Mouse (Mus musculus): Measurements from ENCODE around the gene Cym. TPM values are rescaled to one million over a fixed set of nuclear protein-coding genes. Genes with fewer than 3 reads are reported as not detected.

The Cym gene
- polyA plus RNA-seq, 1 experiment from 2014 or later = 121 TPM

GRCm38 (mm10) chr3:107205170-107205569, 16.4 kb downstream of the Cym start:
- Histone ChIP-seq H3K36me3 (ENCODE audit: control insufficient read depth, insufficient read depth) (no peaks in the 10 kb centered on the region), H3K4me3 (ENCODE audit: low read depth, low read length) (no peak overlapping the region), H3K4me1 (replicated peaks; ENCODE audit: control insufficient read depth, insufficient read depth, low read length) (no peaks in the 10 kb centered on the region), H3K9ac (ENCODE audit: low read depth, low read length) (no peak overlapping the region), H3K27me3 (replicated peaks; ENCODE audit: control insufficient read depth, insufficient read depth, low read length) (0 out of 2 replicates have a peak, but pooled peaks cover 6% of the 10 kb centered on the region), H3K9me3 (ENCODE audit: control insufficient read depth) (no peaks in the 10 kb centered on the region), H3K4me2 (replicated peaks; ENCODE audit: low read depth) (no peak overlapping the region), H3K27ac (ENCODE audit: low read depth, low read length) (no peak overlapping the region)
- ATAC-seq = no peak
- no peak for TF ChIP-seq CTCF (IDR thresholded peaks at IDR 0.05; ENCODE audit: low read depth)

- no peak overlapping the region for H3K4me3 ChIP-seq (ENCODE audit: low read depth, low read length)
- no peak for TF ChIP-seq CTCF (IDR thresholded peaks at IDR 0.05; ENCODE audit: low read depth)
- H3K36me3 ChIP-seq (ENCODE audit: control insufficient read depth, insufficient read depth) = no peaks in the 10 kb centered on the region
- H3K27ac ChIP-seq (ENCODE audit: low read depth, low read length) = no peak overlapping the region
- H3K27me3 ChIP-seq (replicated peaks; ENCODE audit: control insufficient read depth, insufficient read depth, low read length) = 0 out of 2 replicates have a peak, but pooled peaks cover 6% of the 10 kb centered on the region
- H3K4me2 ChIP-seq (replicated peaks; ENCODE audit: low read depth) = no peak overlapping the region
- no peaks in the 10 kb centered on the region for H3K4me1 ChIP-seq (replicated peaks; ENCODE audit: control insufficient read depth, insufficient read depth, low read length)
- H3K9me3 ChIP-seq (ENCODE audit: control insufficient read depth) = no peaks in the 10 kb centered on the region
- WGBS = 77% methylated on average over 3 of the region's 3 CpGs
- ATAC-seq = no peak
- H3K9ac ChIP-seq (ENCODE audit: low read depth, low read length) = no peak overlapping the region
These were observed 17.1 kb downstream of the Cym start for GRCm38 (mm10) chr3:107204413-107204812.

- no peaks in the 10 kb centered on the region for H3K9me3 ChIP-seq (ENCODE audit: control insufficient read depth)
- H3K4me2 ChIP-seq (replicated peaks; ENCODE audit: low read depth) = no peak overlapping the region
- no peak for TF ChIP-seq CTCF (IDR thresholded peaks at IDR 0.05; ENCODE audit: low read depth)
- ATAC-seq = no peak
- 0 out of 2 replicates have a peak, but pooled peaks cover 6% of the 10 kb centered on the region for H3K27me3 ChIP-seq (replicated peaks; ENCODE audit: control insufficient read depth, insufficient read depth, low read length)
- 36% methylated on average over 9 of the region's 9 CpGs for WGBS
- no peaks in the 10 kb centered on the region for H3K4me1 ChIP-seq (replicated peaks; ENCODE audit: control insufficient read depth, insufficient read depth, low read length)
- no peak overlapping the region for H3K4me3 ChIP-seq (ENCODE audit: low read depth, low read length)
- no peaks in the 10 kb centered on the region for H3K36me3 ChIP-seq (ENCODE audit: control insufficient read depth, insufficient read depth)
- H3K27ac ChIP-seq (ENCODE audit: low read depth, low read length) = no peak overlapping the region
- no peak overlapping the region for H3K9ac ChIP-seq (ENCODE audit: low read depth, low read length)
These were observed 20.0 kb downstream of the Cym start for GRCm38 (mm10) chr3:107201310-107202180.

GRCm38 (mm10) chr3:107188226-107188899, 33.2 kb downstream of the Cym start:
- H3K4me2 ChIP-seq (replicated peaks; ENCODE audit: low read depth) = no peak overlapping the region
- no peak overlapping the region for H3K4me3 ChIP-seq (ENCODE audit: low read depth, low read length)
- H3K9ac ChIP-seq (ENCODE audit: low read depth, low read length) = no peak overlapping the region
- no peaks in the 10 kb centered on the region for H3K36me3 ChIP-seq (ENCODE audit: control insufficient read depth, insufficient read depth)
- no peaks in the 10 kb centered on the region for H3K27me3 ChIP-seq (replicated peaks; ENCODE audit: control insufficient read depth, insufficient read depth, low read length)
- 35% methylated on average over 6 of the region's 6 CpGs for WGBS
- no peaks in the 10 kb centered on the region for H3K9me3 ChIP-seq (ENCODE audit: control insufficient read depth)
- ATAC-seq = 0 out of 2 replicates have a peak, but pooled peaks have one; percentile 33
- no peaks in the 10 kb centered on the region for H3K4me1 ChIP-seq (replicated peaks; ENCODE audit: control insufficient read depth, insufficient read depth, low read length)
- TF ChIP-seq CTCF (IDR thresholded peaks at IDR 0.05; ENCODE audit: low read depth) = peak; percentile 80
- H3K27ac ChIP-seq (ENCODE audit: low read depth, low read length) = no peak overlapping the region

GRCm38 (mm10) chr3:107187022-107187421, 34.5 kb downstream of the Cym start:
- H3K27ac ChIP-seq (ENCODE audit: low read depth, low read length) = no peak overlapping the region
- H3K9ac ChIP-seq (ENCODE audit: low read depth, low read length) = no peak overlapping the region
- no peak for TF ChIP-seq CTCF (IDR thresholded peaks at IDR 0.05; ENCODE audit: low read depth)
- no peaks in the 10 kb centered on the region for H3K9me3 ChIP-seq (ENCODE audit: control insufficient read depth)
- WGBS = 83% methylated on average over 4 of the region's 4 CpGs
- H3K4me2 ChIP-seq (replicated peaks; ENCODE audit: low read depth) = no peak overlapping the region
- H3K27me3 ChIP-seq (replicated peaks; ENCODE audit: control insufficient read depth, insufficient read depth, low read length) = no peaks in the 10 kb centered on the region
- no peaks in the 10 kb centered on the region for H3K4me1 ChIP-seq (replicated peaks; ENCODE audit: control insufficient read depth, insufficient read depth, low read length)
- no peaks in the 10 kb centered on the region for H3K36me3 ChIP-seq (ENCODE audit: control insufficient read depth, insufficient read depth)
- H3K4me3 ChIP-seq (ENCODE audit: low read depth, low read length) = no peak overlapping the region
- ATAC-seq = no peak

GRCm38 (mm10) chr3:107185597-107185996, 35.9 kb downstream of the Cym start:
- Histone ChIP-seq H3K9me3 (ENCODE audit: control insufficient read depth) (no peaks in the 10 kb centered on the region), H3K4me3 (ENCODE audit: low read depth, low read length) (no peak overlapping the region), H3K27me3 (replicated peaks; ENCODE audit: control insufficient read depth, insufficient read depth, low read length) (no peaks in the 10 kb centered on the region), H3K36me3 (ENCODE audit: control insufficient read depth, insufficient read depth) (no peaks in the 10 kb centered on the region), H3K4me1 (replicated peaks; ENCODE audit: control insufficient read depth, insufficient read depth, low read length) (no peaks in the 10 kb centered on the region), H3K4me2 (replicated peaks; ENCODE audit: low read depth) (no peak overlapping the region), H3K27ac (ENCODE audit: low read depth, low read length) (no peak overlapping the region), H3K9ac (ENCODE audit: low read depth, low read length) (no peak overlapping the region)
- TF ChIP-seq CTCF (IDR thresholded peaks at IDR 0.05; ENCODE audit: low read depth) = no peak
- 62% methylated on average over 3 of the region's 3 CpGs for WGBS
- no peak for ATAC-seq

Measured in intestine, postnatal 0 days (tissue).